Mouse (Mus musculus) liver, embryonic 13.5 days (tissue): ENCODE measurements at regions not wholly inside any gene's neighbourhood (a gene's known extent, or its start where the extent isn't known, plus 50 kb on each side); places are given as distances from the start of the nearest gene placed in this dataset.

Experiments used
- ATAC-seq: fragments of 200-750 bp; cut with Nextera tagmentation; 2 replicates; pipeline ENCODE4 v1.8.0; 2017; ENCODE audit warnings: low read depth, mild to moderate bottlenecking, moderate number of reproducible peaks, moderate library complexity
- DNase-seq: peaks from one replicate; pipeline ENCODE4 v3.0.0; 2022
- H3K27ac ChIP-seq: fragments of 300-500 bp; sonication (generic); 2 replicates; pipeline ENCODE4 v1.5.1; 2015; ENCODE audit warnings: moderate library complexity, mild to moderate bottlenecking, inconsistent platforms
- H3K27me3 ChIP-seq: fragments of 300-500 bp; sonication (generic); 2 replicates; pipeline ENCODE4 v1.6.1; 2015; ENCODE audit warnings: mild to moderate bottlenecking, inconsistent platforms
- H3K36me3 ChIP-seq: fragments of 300-500 bp; sonication (generic); 2 replicates; pipeline ENCODE4 v1.6.1; 2015; ENCODE audit warnings: mild to moderate bottlenecking, inconsistent platforms
- H3K4me1 ChIP-seq: fragments of 300-500 bp; sonication (generic); replicated peaks from 2 replicates; pipeline ENCODE4 v1.6.1; 2015; ENCODE audit warnings: inconsistent platforms
- H3K4me2 ChIP-seq: fragments of 300-500 bp; sonication (generic); 2 replicates; pipeline ENCODE4 v1.6.1; 2015; ENCODE audit warnings: inconsistent platforms, mild to moderate bottlenecking, moderate library complexity
- H3K4me3 ChIP-seq: fragments of 300-500 bp; sonication (generic); replicated peaks from 2 replicates; pipeline ENCODE4 v1.5.1; 2015; ENCODE audit warnings: mild to moderate bottlenecking, inconsistent platforms
- H3K9ac ChIP-seq: fragments of 300-500 bp; sonication (generic); 2 replicates; pipeline ENCODE4 v1.6.1; 2015; ENCODE audit warnings: mild to moderate bottlenecking, inconsistent platforms
- H3K9me3 ChIP-seq: fragments of 300-500 bp; sonication (generic); replicated peaks from 2 replicates; pipeline ENCODE4 v1.6.1; 2016; ENCODE audit warnings: inconsistent platforms
- WGBS: fragments of 180-500 bp; shearing (Covaris S2); methylation state at CpG from one replicate; pipeline ENCODE4 v1.1.7; 2015; ENCODE audit not compliant: insufficient replicate concordance; 5-methylcytosine and 5-hydroxymethylcytosine counted together

DNA sequence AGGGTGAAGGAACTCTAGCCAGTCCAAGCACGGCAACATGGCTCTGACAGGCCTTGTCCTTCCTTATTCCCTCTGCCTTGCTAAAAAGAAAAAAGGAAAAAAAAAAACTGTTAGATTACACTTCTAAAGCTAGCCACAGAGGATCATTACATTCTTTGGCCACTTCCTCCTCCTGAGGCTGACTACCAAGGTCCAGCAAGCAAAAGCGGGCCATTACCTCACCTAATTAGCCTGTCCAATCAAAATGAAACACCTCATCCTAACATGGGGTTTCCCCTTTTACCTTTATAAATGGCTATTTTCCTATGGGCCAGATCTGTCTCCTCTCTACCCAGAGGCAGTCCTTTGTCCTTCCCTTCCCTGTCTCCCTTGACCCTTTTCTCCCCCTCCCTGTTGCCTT, 102.2 kb downstream of the Pih1h3b start:
- WGBS, result 83% methylated on average over 2 of the region's 2 CpGs
- H3K4me2 ChIP-seq, result no peak overlapping the region
- H3K36me3 ChIP-seq, result no peaks in the 10 kb centered on the region
- H3K9me3 ChIP-seq, result no peaks in the 10 kb centered on the region
- H3K9ac ChIP-seq, result no peak overlapping the region
- no peak overlapping the region for H3K4me3 ChIP-seq
- DNase-seq (no peak), ATAC-seq (no peak)
- no peaks in the 10 kb centered on the region for H3K27me3 ChIP-seq
- no peak overlapping the region for H3K27ac ChIP-seq
- H3K4me1 ChIP-seq, result no peaks in the 10 kb centered on the region

DNA sequence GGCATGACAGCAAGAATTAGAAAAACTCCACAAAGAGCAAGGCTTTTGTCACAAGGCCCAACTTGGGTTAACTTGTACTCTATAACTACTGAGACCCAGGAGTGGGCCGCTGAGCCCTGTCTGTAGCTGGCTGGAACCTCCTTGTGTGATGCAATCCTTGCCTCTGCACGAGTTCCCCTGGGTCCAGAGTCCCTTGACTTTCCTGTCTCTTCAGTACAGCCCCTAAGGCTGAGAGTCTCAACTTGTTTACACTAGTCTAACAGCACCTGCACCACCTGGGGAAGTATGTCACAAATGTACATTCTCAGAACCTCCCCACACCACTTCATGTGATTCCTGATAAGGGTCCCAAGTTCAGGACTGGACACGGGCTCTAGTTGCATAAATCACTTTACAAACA, 103.3 kb downstream of the Pih1h3b start:
- Histone ChIP-seq H3K27me3 (no peaks in the 10 kb centered on the region), H3K36me3 (no peaks in the 10 kb centered on the region), H3K4me2 (no peak overlapping the region), H3K4me1 (no peaks in the 10 kb centered on the region), H3K9me3 (no peaks in the 10 kb centered on the region), H3K9ac (no peak overlapping the region), H3K27ac (no peak overlapping the region), H3K4me3 (no peak overlapping the region)
- DNase-seq, result no peak
- 40% methylated on average over 3 of the region's 3 CpGs for WGBS
- peak; percentile 67; the same call in 1 of the 2 replicates for ATAC-seq

DNA sequence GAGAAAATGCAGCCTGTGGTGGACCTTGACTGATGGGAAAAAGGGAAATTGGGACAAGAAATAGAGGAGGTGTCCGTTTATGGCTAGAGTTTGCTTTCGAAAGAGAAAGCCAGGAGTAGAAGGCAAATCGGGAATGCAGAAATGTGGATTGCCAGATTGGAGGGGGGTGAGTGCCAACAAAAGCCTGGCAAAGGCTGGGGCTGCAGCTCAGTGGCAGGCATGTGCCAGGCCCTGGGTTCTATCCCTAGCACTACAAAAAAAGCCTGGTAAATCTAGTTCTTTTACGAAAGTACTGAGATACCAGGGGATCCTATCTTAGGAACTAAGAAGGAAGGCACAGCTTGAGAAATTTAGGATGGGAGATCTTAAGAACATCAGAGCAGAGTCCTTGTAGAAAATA, 117.2 kb downstream of the Pih1h3b start:
- no peaks in the 10 kb centered on the region for H3K4me1 ChIP-seq
- no peak for ATAC-seq

DNA sequence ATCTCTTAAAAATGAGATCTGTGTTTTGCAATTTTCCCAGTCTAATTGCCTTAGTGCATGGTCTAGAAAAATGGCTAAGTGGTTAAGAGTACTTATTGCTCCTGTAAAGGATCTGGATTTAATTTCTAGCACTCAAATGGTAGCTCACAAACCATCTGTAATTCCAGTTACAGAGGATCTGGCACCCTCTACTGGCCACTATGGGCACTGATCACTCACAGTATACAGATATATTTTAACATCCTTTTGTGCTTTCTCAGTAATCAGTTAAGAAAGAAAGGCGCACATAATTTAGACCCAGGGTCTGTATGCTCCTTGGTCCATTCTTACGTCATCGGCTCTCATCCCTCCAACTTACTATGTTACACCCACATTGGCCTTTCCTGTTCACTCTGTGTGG, 120.3 kb downstream of the Pih1h3b start:
- 74% methylated on average over 3 of the region's 3 CpGs for WGBS

More for the DNA sequence above, 117.2 kb downstream of the Pih1h3b start:
- WGBS, result 60% methylated on average over 4 of the region's 4 CpGs
- Histone ChIP-seq H3K4me3 (no peak overlapping the region), H3K4me2 (no peak overlapping the region), H3K27ac (no peak overlapping the region), H3K36me3 (no peaks in the 10 kb centered on the region), H3K9ac (no peak overlapping the region), H3K9me3 (no peaks in the 10 kb centered on the region), H3K27me3 (no peaks in the 10 kb centered on the region)
- no peak for DNase-seq

DNA sequence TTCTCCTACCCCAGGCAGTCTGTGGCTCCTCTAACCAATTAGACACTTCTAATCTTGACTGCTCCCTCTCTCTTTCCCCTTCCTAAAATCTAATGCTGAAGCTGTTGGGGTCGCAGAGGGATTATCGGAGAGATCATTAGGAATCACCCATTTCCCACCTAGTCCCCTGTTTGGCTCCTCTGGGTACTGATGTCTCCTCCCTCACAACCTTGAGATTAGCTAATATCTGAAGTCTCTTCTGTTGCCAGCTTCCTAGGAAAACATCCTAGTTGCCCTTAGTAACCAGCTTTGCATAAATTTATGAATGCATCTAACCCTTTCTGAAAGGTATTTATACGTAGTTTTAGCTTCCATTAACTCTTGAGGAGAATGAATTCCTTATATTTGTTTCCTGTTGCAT, 138.4 kb upstream of the Frmpd3 start:
- Histone ChIP-seq H3K9ac (no peak overlapping the region), H3K27me3 (no peaks in the 10 kb centered on the region), H3K4me3 (no peak overlapping the region), H3K4me2 (no peak overlapping the region), H3K9me3 (no peaks in the 10 kb centered on the region), H3K4me1 (no peaks in the 10 kb centered on the region), H3K36me3 (no peaks in the 10 kb centered on the region), H3K27ac (no peak overlapping the region)
- WGBS, result 68% methylated on average over 3 of the region's 3 CpGs
- no peak for DNase-seq
- ATAC-seq, result no peak

More for the DNA sequence above, 120.3 kb downstream of the Pih1h3b start:
- Histone ChIP-seq H3K4me2 (no peak overlapping the region), H3K27me3 (no peaks in the 10 kb centered on the region), H3K4me3 (no peak overlapping the region), H3K9ac (no peak overlapping the region), H3K36me3 (no peaks in the 10 kb centered on the region), H3K27ac (no peak overlapping the region), H3K4me1 (no peaks in the 10 kb centered on the region), H3K9me3 (no peaks in the 10 kb centered on the region)
- no peak for ATAC-seq
- no peak for DNase-seq

DNA sequence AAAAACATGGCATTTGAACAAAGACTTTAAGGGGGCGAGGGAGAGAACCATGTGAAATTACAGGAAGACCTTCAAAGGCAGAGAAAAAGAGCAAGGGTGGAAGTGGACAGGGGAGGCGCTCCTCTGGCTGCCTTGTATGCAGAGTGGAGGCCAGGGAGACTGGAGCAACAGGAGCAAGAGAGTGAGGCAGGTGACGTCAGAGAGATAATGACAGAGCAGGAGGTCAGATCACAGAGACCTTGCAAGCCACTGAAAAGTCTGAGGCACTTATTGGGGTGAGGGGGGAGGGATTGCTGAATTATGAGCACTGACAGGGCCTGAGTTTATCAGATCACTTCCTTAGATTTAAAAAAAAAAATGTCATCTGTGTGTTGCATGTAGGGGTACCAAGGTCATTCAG, 133.3 kb upstream of the Frmpd3 start:
- H3K4me1 ChIP-seq, result no peaks in the 10 kb centered on the region
- no peak overlapping the region for H3K4me2 ChIP-seq
- WGBS, result 50% methylated on average over 3 of the region's 3 CpGs
- H3K9me3 ChIP-seq, result no peaks in the 10 kb centered on the region
- H3K27me3 ChIP-seq, result no peaks in the 10 kb centered on the region; the same call in 1 of the 2 replicates
- no peak overlapping the region for H3K27ac ChIP-seq
- no peak for DNase-seq
- no peak for ATAC-seq
- H3K36me3 ChIP-seq, result no peaks in the 10 kb centered on the region
- H3K9ac ChIP-seq, result no peak overlapping the region
- no peak overlapping the region for H3K4me3 ChIP-seq

DNA sequence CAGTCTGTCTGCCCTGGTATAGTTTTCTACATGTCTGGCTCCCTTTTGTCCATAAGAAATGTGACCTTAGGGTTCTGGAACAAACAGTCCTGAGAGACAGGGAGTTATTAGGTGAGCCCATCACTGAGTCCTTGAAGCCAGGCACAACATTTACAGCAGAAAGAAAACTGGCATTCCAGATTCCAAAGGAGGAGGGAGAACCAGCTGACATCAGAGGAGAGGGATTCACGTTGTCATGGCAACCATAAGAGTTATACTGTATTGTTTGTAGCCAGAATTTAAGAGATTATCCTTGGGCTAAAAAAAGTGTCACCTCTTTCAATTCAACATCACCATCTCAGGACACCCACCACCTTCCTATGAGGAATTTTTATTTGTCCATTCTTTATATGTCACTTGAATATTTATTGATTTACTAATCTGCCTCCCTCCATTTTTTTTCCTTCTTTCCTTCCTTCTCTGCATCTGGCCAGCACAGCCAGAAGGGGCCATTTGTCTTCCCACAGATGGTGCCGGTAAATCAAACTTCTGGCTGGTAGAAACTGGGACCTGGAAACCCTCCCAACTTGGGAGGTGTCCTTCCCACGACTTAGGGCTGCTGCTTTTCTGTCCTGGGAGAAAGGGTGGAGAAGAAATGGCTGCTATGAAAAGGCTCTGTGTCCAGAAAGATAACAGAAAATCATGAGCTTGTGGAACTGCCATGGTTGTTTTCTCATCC, 129.3 kb upstream of the Frmpd3 start:
- ATAC-seq (no peak), DNase-seq (no peak)
- H3K27ac ChIP-seq, result no peak overlapping the region
- no peaks in the 10 kb centered on the region for H3K36me3 ChIP-seq
- no peak overlapping the region for H3K9ac ChIP-seq
- WGBS, result 32% methylated on average over 3 of the region's 3 CpGs
- H3K4me3 ChIP-seq, result no peak overlapping the region
- no peaks in the 10 kb centered on the region for H3K9me3 ChIP-seq
- no peak overlapping the region for H3K4me2 ChIP-seq
- H3K27me3 ChIP-seq, result no peaks in the 10 kb centered on the region; the same call in 1 of the 2 replicates
- no peaks in the 10 kb centered on the region for H3K4me1 ChIP-seq

DNA sequence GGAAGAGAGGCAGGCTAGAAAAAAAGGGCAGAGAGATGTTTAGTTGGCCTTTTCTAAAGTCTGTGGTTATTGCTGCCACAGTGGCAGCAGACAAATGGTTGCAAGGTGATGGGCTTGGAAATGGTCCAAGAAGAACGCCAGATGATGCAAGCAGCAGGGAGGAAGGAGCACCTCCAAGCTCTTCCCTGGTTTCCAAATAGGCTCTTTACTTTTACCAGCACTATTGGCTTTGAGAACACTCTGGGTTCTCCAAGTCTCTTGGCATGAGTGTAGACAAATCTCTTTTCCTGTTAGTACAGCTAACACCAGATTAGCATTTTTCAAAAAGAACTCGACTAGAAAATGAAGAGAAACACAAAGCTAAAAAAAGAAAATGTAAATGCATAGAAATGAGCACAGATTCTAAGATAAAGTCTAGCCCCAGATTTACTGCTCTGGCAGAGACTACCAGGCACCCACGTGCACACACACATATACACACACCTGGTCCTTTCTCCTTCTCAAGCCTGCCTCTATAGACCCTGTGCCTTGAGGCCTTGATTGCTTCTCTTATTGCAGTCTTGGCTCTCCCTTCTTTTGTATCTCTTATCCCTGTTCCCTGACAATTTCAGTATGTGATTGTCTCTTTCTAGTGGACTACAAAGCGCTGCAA, 127.7 kb upstream of the Frmpd3 start:
- no peaks in the 10 kb centered on the region for H3K4me1 ChIP-seq
- H3K9ac ChIP-seq, result no peak overlapping the region
- no peaks in the 10 kb centered on the region for H3K36me3 ChIP-seq
- no peak overlapping the region for H3K27ac ChIP-seq
- no peak for DNase-seq
- WGBS, result 45% methylated on average over 4 of the region's 4 CpGs
- no peaks in the 10 kb centered on the region for H3K9me3 ChIP-seq
- H3K4me2 ChIP-seq, result no peak overlapping the region
- ATAC-seq, result no peak
- H3K4me3 ChIP-seq, result no peak overlapping the region
- no peaks in the 10 kb centered on the region; the same call in 1 of the 2 replicates for H3K27me3 ChIP-seq

DNA sequence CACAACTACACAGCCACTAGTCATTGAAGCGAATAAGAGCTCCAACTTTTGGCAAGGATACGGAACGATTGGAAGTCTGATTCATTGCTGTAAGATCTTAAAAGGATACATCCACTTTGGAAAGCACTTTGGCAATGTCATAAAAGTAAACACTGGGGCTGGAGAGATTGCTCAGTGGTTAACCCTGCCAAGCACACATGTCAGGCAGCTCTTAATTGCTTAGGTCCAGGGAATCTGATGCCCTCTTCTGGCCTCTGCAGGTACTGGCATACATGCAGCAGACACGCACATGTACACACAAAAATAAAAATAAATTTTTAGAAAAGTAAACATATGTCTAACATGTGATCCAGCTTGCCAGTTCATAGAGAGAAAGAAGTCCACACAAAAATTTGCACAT, 86.3 kb upstream of the Frmpd3 start:
- no peak for ATAC-seq
- WGBS, result 73% methylated on average over 4 of the region's 4 CpGs
- H3K4me2 ChIP-seq, result no peak overlapping the region
- DNase-seq, result no peak
- no peak overlapping the region for H3K27ac ChIP-seq
- no peaks in the 10 kb centered on the region for H3K9me3 ChIP-seq
- no peaks in the 10 kb centered on the region for H3K27me3 ChIP-seq
- no peak overlapping the region for H3K9ac ChIP-seq
- no peaks in the 10 kb centered on the region for H3K36me3 ChIP-seq
- H3K4me1 ChIP-seq, result no peaks in the 10 kb centered on the region
- no peak overlapping the region for H3K4me3 ChIP-seq

DNA sequence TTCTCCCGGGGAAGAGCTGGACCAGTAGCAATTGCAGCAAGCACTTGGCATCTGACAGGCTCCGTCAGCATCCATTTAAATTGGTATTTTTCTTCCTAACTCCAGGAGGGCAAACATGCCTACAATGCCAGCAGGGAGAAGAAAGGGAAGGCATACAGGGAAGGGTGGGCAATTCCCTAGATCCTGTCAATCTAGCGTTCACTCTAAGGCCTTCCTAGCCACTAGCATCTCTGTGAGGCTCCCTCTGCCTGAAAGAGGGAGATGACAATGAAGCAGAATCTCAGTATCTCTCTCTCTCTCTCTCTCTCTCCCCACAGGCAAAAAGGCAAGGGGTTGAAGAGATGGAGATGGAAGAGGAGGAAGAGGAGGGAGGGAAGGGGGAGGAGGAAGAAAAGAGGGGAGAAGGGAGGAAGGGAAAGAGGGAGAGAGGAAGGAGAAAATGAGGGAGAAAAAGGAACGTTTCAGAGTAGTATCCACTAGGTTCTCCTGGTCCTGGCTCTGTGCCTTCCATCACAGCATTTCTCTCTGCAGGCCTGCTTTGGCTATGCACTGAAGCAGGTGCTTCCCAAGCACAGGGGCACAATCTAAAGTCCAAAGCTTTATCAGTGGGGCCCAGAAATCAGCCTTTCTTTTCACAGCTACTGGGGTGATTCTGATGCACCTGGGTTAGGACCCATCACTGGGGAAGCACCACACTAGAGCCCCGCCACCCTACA, 72.2 kb upstream of the Frmpd3 start:
- DNase-seq (no peak), ATAC-seq (no peak)
- Histone ChIP-seq H3K9ac (no peak overlapping the region), H3K27ac (no peak overlapping the region), H3K36me3 (no peaks in the 10 kb centered on the region), H3K4me3 (no peak overlapping the region), H3K4me2 (no peak overlapping the region), H3K4me1 (no peaks in the 10 kb centered on the region), H3K27me3 (peaks cover 24% of the 10 kb centered on the region; the same call in 1 of the 2 replicates), H3K9me3 (no peaks in the 10 kb centered on the region)
- 51% methylated on average over 5 of the region's 5 CpGs for WGBS

DNA sequence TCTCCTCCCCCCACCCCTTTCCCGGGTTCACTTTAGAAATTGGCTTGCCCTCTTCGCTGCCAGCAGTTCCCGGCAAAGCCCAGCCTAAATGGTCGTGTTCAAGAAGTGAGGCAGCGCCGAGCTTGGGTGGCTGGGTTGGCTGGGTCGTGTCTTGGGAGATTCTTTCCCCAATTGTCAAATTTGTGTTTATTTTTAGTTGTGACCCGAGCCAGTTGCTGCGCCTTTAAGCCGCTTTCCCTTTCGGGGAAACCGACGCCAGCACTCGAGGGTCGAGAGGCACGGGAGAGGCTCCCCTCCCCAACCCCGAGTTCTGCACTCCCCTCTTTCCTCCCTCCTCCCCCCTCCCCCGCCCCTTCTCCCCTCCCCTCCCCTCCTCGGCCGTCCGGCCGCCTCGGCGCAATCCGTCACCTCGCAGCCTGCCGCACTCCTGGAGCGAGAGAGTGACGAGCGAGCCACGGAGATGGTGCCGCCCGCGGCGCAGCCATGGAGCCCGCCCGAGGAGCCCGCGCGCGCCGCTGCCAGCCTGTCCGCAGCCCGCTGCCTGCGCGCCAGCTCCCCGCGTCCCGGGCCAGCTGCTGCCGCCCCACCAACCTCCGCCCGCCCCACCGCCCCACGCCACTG, 64.6 kb upstream of the Frmpd3 start:
- Histone ChIP-seq H3K4me2 (peak overlapping the region; percentile 56), H3K9ac (no peak overlapping the region), H3K4me3 (peak overlapping the region; percentile 37), H3K27me3 (peaks cover 69% of the 10 kb centered on the region), H3K36me3 (no peaks in the 10 kb centered on the region), H3K9me3 (no peaks in the 10 kb centered on the region), H3K4me1 (no peaks in the 10 kb centered on the region), H3K27ac (no peak overlapping the region)
- DNase-seq (no peak), ATAC-seq (no peak)
- 16% methylated on average over 37 of the region's 54 CpGs for WGBS
